Mouse (Mus musculus): ENCODE measurements around the gene Stap1.

The Stap1 gene

GRCm38 (mm10) chr5:86071538-86071937 is at the start of gene Stap1:
Stap1 (plus strand) TSS chr5:86071746.
- DNase-seq (ENCODE audit: low spot score in 2 of 2), result peak; percentile 39 to 66

DNA sequence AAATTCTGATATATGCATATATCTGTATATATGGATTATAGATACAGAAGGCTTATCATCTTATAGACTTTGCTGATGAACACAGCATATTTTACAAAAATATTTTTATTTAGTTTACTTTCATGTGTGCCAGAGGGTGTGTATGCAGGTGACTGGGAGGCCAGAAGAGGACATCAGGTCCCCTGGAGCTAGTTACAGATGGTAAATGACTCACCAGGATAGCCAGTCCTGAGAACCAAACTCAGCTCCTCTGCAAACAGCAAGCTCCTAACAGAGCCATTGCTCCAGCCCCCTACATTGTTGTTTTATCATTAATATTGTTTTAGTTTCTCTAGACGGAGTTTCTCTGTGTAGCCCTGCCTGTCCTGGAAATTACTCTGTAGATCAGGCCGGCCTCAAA is 41.7 kb upstream of the Stap1 start:
- DNase-seq (ENCODE audit: low spot score in 2 of 2), result no peak

DNA sequence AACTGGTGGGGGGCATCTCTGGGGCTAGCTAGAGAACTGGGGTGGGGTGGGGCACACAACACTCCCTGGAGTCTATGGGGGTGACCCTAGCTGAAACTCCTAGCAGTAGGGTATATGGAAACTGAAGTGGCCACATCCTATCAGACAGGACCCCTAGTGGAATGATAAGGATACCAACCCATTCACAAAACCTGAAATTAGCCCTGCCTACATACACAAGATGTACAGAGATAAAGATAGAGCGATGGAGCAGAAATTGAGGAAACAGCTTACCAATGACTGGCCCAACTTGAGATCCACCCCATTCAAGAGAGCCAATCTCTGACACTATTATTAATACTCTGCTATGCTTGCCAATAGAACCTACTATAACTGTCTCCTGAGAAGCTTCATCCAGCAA is 8.0 kb upstream of the Stap1 start:
- no peak for DNase-seq (ENCODE audit: low spot score in 2 of 2)

DNA sequence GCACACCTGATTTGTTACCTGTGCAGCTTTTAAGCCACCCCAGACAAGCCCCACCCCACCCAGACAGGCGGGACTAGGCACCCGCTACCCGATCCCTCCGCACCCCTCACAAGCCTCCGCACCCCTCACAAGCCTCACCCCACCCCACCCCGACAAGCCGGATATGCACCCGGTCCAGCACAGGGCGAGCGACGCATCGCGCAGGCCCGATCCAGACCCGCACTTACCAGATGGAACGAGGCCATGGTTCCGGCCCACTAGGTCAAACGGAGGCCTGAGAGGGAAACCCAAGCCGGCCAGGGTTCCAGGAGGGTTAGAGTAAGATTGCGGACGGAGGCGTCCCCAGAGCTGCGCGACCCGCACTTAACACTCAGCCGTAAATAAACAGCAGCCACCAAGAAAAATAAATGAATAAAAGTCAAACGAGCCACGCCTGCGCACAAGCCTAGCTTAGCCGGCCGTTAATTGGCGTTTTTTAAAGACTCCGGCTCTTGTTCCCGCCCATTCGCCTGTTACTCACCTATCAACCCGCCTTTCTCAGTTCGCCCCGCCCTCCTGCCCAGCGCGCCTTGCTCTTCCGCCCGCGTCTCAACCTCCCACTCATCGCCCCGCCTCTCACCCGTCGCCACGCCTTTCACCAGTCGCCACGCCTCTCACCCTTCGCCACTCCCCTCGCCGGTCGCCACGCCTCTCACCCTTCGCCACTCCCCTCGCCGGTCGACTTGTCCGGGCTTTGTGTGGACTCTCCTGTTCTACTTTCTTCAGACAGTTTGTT is 6.3 kb upstream of the Stap1 start, which contains the start of gene Cenpc1:
Gene Cenpc1 (minus strand): TSS at position 483 of the 775 bp plus-strand sequence.
- peak; percentile 95 to 98 for DNase-seq (ENCODE audit: low spot score in 2 of 2)

GRCm38 (mm10) chr5:86065876-86066550 is 5.5 kb upstream of the Stap1 start:
- DNase-seq (ENCODE audit: low spot score in 2 of 2), result no peak

GRCm38 (mm10) chr5:86066551-86066929 is 5.0 kb upstream of the Stap1 start:
- DNase-seq (ENCODE audit: low spot score in 2 of 2), result peak; percentile 78 to 89

DNA sequence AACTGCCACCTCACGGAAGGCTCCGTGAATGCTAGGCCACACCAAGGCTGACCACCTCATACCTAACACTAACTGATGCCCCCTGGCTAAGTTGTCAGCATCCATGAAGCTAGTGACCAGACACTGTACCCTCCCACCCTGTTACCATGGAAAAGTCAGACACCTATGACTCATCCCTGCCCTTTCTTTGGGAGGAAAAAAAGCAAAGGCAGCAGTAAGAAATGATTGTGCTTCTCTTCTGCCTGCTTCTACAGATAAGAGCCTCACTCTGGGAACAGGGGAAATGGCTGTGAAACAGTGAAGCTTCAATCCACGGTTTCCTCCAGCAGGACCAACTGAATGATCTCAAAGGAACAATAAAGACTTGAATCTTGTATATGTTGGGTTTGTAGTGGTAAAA is 3.1 kb upstream of the Stap1 start:
- no peak for DNase-seq (ENCODE audit: low spot score in 2 of 2)

- no peak for DNase-seq (ENCODE audit: low spot score in 2 of 2)
Observed at GRCm38 (mm10) chr5:86069121-86069520, 2.4 kb upstream of the Stap1 start.

- DNase-seq (ENCODE audit: low spot score in 2 of 2), result no peak
Observed at GRCm38 (mm10) chr5:86072756-86073386, 1.3 kb downstream of the Stap1 start.

DNA sequence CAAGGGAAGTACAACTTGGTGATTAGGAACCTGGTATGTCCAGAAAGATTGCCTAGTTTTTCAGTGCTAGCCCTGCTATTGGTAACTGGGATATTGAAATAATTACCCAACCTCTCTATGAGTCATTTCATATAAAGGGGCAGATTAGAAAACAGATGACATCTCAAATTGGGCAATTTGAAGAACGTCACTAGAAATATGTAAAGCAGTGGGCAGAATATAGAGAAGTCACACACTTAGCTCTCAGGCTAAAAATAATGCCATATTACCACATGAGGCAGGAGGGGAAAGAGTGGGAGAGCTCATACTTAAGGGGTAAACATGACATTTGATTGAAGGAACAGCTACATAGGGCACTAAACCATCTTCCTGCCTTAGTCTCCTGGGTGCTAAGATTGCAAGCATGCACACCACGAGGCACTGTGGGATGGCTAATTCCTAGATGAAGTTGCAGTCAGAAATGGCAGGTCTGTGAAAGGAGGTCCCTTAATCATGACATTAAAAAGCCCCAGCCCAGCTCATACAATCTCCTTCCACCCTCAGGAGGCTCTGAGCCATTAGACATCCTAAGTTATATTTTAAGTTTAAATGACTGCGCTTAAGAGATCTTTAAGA is 7.3 kb downstream of the Stap1 start:
- DNase-seq (ENCODE audit: low spot score in 2 of 2), result no peak

- no peak for DNase-seq (ENCODE audit: low spot score in 2 of 2)
Observed at GRCm38 (mm10) chr5:86083987-86084386, 12.4 kb downstream of the Stap1 start.

- DNase-seq (ENCODE audit: low spot score in 2 of 2), result no peak
Observed at GRCm38 (mm10) chr5:86084979-86085378, 13.4 kb downstream of the Stap1 start.

DNA sequence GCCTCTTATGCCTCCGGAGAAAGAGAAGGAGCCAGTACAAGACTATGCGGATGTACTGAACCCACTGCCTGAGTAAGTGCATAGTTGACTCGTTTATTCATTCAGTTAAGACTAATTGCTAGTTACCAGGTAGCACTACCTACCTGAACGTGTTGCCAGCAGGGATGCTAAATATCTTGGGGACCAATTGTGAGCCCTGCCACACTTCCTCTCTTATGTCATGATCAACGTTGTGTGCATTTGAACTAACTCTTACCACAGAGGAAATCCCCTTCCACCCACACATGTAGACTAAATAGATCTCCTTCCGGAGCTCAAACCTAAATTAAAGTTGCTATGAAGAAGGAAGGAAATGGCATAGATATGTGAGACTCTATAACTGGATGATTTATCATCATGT is 15.2 kb downstream of the Stap1 start:
- DNase-seq (ENCODE audit: low spot score in 2 of 2), result peak in 1 of 2 experiments; percentile 29

- DNase-seq (ENCODE audit: low spot score in 2 of 2), result no peak
Observed at GRCm38 (mm10) chr5:86094754-86095153, 23.2 kb downstream of the Stap1 start.

GRCm38 (mm10) chr5:86098988-86099387 is 27.4 kb downstream of the Stap1 start:
- no peak for DNase-seq (ENCODE audit: low spot score in 2 of 2)

DNA sequence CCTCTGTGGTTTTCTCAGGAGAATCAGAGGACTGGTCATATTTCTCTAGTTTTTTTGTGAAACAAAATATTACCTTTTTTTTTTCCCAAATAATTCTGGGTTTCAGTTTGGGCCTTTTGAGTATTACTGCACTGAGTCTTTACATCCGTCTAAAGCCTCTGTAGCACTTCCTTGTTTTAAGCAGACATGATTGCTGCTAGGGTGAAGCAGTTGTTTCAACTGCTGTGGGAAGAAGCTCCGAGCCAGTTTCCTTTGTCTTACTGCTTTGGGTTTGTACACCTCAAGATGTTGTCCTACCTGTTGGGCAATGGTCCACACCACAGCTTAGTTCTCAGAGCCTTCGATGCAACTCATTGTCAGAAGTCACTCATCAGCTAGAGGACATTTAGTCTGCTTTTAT is 29.1 kb downstream of the Stap1 start:
- DNase-seq (ENCODE audit: low spot score in 2 of 2), result no peak

DNA sequence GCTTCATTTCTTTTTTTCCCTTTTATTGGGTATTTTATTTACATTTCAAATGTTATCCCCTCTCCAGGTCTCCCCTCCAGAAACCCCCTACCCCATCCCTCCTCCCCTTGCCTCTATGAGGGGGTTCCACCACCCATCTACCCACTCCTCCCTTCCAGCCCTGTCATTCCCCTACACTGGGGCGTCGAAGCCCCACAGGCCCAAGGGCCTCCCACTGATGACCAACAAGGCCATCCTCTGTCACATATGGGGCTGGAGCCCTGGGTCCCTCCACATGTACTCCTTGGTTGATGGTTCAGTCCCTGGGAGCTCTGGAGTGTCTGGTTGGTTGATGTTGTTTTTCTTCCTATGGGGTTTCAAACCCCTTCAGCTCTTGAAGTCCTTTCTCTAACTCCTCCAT is 30.6 kb downstream of the Stap1 start:
- no peak for DNase-seq (ENCODE audit: low spot score in 2 of 2)

GRCm38 (mm10) chr5:86106610-86107009 is 35.1 kb downstream of the Stap1 start:
- no peak for DNase-seq (ENCODE audit: low spot score in 2 of 2)

GRCm38 (mm10) chr5:86111074-86111473 is 39.5 kb downstream of the Stap1 start:
- no peak for DNase-seq (ENCODE audit: low spot score in 2 of 2)

GRCm38 (mm10) chr5:86113037-86113436 is 41.5 kb downstream of the Stap1 start:
- DNase-seq (ENCODE audit: low spot score in 2 of 2), result no peak

DNA sequence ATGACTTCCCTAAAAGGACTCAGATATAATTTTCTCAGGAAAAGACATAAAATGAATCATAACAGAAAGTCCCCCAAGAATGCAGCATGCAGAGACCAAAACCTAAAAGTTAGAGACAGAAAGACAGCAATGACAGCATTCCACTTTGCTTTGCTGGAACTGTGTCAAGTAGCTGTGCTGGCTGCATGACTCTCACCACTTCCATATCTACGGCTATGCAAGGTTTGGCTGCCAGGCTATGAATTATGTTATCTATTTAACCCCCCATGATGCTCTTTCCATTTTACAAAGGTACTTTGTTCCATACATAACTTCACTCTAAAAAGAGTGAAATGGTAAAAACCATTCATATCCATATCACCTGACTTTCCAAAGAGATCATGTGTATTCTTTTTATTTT is 42.5 kb downstream of the Stap1 start:
- DNase-seq (ENCODE audit: low spot score in 2 of 2), result no peak

DNA sequence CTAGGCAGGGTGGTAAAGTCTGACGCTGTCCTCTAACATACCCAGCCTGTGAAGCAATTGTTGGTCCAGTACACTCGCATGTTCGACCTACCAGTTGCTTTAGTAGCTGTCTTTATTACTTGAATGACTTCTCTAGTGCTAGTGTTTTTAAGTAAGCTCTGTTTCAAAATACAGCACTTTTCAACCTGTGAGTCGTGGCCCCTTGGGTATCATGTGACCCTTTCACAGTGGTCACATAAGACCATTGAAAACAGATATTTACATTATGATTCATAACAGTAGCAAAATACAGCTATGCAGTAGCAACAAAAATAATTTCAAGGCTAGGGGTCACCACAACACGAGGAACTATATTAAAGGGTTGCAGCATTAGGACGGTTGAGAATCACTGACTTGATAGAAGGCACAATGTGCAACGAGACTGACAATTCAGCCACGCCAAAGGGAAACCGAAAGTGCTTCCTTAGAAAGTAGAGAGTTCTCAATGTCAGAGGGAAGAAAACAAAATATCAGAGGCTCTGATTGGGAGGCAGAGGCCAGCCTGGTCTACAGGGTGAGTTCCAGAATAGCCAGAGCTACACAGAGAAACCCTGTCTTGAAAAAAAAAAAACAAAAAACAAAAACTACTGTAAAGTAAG is 47.0 kb downstream of the Stap1 start:
- no peak for DNase-seq (ENCODE audit: low spot score in 2 of 2)
